12 mouse cellular contexts compared by ENCODE assay signal in genomic region chr8:78426875-78427768, GRCm38 (mm10). TPM values are rescaled to one million over a fixed set of nuclear protein-coding genes. Genes with fewer than 3 reads are reported as not detected.
DNase-seq lines count a peak whose midpoint lies in the region; ATAC-seq and TF ChIP-seq lines count a peak whose summit lies in the region.
"Had no signal": no experiment of that assay in that cellular context is flagged by ENCODE, and none has a peak within 500 bp of the region (broad histone marks: within the 10 kb centered on the region; RNA-seq: fewer than 3 reads in every experiment).

No protein-coding gene starts in this region.

- TF ChIP-seq POLR2A in brain, embryonic 14.5 days (IDR thresholded peaks at IDR 0.05; ENCODE audit: borderline replicate concordance, extremely low read depth, insufficient read depth, insufficient read length, poor library complexity, severe bottlenecking), result no peak
- no peak for TF ChIP-seq POLR2A in lung, adult 2 months (IDR thresholded peaks at IDR 0.05; ENCODE audit: borderline replicate concordance, extremely low read depth, low read depth, low read length)

- TF ChIP-seq CTCF in brain, embryonic 14.5 days (IDR thresholded peaks at IDR 0.05; ENCODE audit: borderline replicate concordance, extremely low read depth, insufficient read depth, insufficient read length), result no peak
- no peak for TF ChIP-seq CTCF in lung, adult 2 months (IDR thresholded peaks at IDR 0.05; ENCODE audit: insufficient read depth, low read length)

- H3K4me3 ChIP-seq in forebrain, embryonic 14.5 days (ENCODE audit: low read depth, low read length), result no peak overlapping the region
- 0 out of 2 replicates have a peak overlapping the region, but pooled peaks have one; percentile 16 for H3K4me3 ChIP-seq in limb, embryonic 12.5 days (replicated peaks)
- H3K4me3 ChIP-seq in neural tube, embryonic 13.5 days, result peak overlapping the region; percentile 30
- no peak overlapping the region for H3K4me3 ChIP-seq in lung, adult 2 months (replicated peaks; ENCODE audit: extremely low read depth, low read depth, low read length)

- no peak overlapping the region for H3K9ac ChIP-seq in forebrain, embryonic 14.5 days (ENCODE audit: low read length)
- H3K9ac ChIP-seq in limb, embryonic 12.5 days (replicated peaks), result no peak overlapping the region
- H3K9ac ChIP-seq in neural tube, embryonic 13.5 days, result peak overlapping the region; percentile 59

- no peak overlapping the region; the same call in 1 of the 2 replicates for H3K4me2 ChIP-seq in forebrain, embryonic 14.5 days (ENCODE audit: low read length)
- H3K4me2 ChIP-seq in limb, embryonic 12.5 days, result peak overlapping the region; percentile 10; the same call in 1 of the 2 replicates
- peak overlapping the region; percentile 53 for H3K4me2 ChIP-seq in neural tube, embryonic 13.5 days

- WGBS in forebrain, embryonic 14.5 days, result under 1% methylated on average over 32 of the region's 32 CpGs
- 1% methylated on average over 32 of the region's 32 CpGs for WGBS in limb, embryonic 12.5 days
- WGBS in neural tube, embryonic 13.5 days, result under 1% methylated on average over 32 of the region's 32 CpGs
- WGBS in lung, adult 2 months, result 3% methylated on average over 32 of the region's 32 CpGs

- no peak overlapping the region for H3K27ac ChIP-seq in forebrain, embryonic 14.5 days (ENCODE audit: low read depth, low read length)
- H3K27ac ChIP-seq in limb, embryonic 12.5 days, result no peak overlapping the region
- H3K27ac ChIP-seq in neural tube, embryonic 13.5 days (replicated peaks), result peak overlapping the region; percentile 79

- no peaks in the 10 kb centered on the region for H3K4me1 ChIP-seq in forebrain, embryonic 14.5 days (ENCODE audit: control insufficient read depth, insufficient read depth, low read length)
- H3K4me1 ChIP-seq in limb, embryonic 12.5 days (replicated peaks), result peaks cover 12% of the 10 kb centered on the region
- peaks cover 22% of the 10 kb centered on the region for H3K4me1 ChIP-seq in neural tube, embryonic 13.5 days (replicated peaks)
- H3K4me1 ChIP-seq in lung, adult 2 months (ENCODE audit: control insufficient read depth, insufficient read depth, low read length), result no peaks in the 10 kb centered on the region

- DNase-seq in brain, embryonic 14.5 days (ENCODE audit: low read depth), result peak; percentile 50
- no peak for DNase-seq in forebrain, embryonic 14.5 days (ENCODE audit: low spot score)
- no peak for DNase-seq in thymus, postnatal 0 days (ENCODE audit: low spot score)
- DNase-seq in kidney, postnatal 10 days, result no peak
- DNase-seq in lung, adult 2 months, result no peak
- DNase-seq: cerebellum, postnatal 14 days; kidney, postnatal 36 days; thymus, postnatal 25 days had no signal

- H3K36me3 ChIP-seq in forebrain, embryonic 14.5 days (ENCODE audit: control insufficient read depth, insufficient read depth, low read length), result no peaks in the 10 kb centered on the region
- H3K36me3 ChIP-seq in limb, embryonic 12.5 days, result no peaks in the 10 kb centered on the region
- H3K36me3 ChIP-seq in neural tube, embryonic 13.5 days, result no peaks in the 10 kb centered on the region

- ATAC-seq in forebrain, embryonic 14.5 days, result peak; percentile 42; the same call in 1 of the 2 replicates
- ATAC-seq in limb, embryonic 12.5 days (ENCODE audit: insufficient number of reproducible peaks, insufficient read depth, low FRiP score, low TSS enrichment, low read depth), result no peak
- ATAC-seq in neural tube, embryonic 13.5 days (ENCODE audit: low read depth), result peak; percentile 61

- peaks cover 78% of the 10 kb centered on the region for H3K27me3 ChIP-seq in forebrain, embryonic 14.5 days (replicated peaks; ENCODE audit: control insufficient read depth, insufficient read depth, low read length)
- H3K27me3 ChIP-seq in limb, embryonic 12.5 days, result peaks cover 87% of the 10 kb centered on the region
- H3K27me3 ChIP-seq in neural tube, embryonic 13.5 days, result peaks cover 96% of the 10 kb centered on the region
- H3K27me3 ChIP-seq: CH12.LX had no signal

- H3K9me3 ChIP-seq in forebrain, embryonic 14.5 days (replicated peaks; ENCODE audit: control insufficient read depth, low read length), result no peaks in the 10 kb centered on the region
- no peaks in the 10 kb centered on the region for H3K9me3 ChIP-seq in limb, embryonic 12.5 days
- no peaks in the 10 kb centered on the region for H3K9me3 ChIP-seq in neural tube, embryonic 13.5 days

RNA-seq across cellular contexts. Expression of gene Pou4f2, which starts 9.3 kb away (rescaled TPM):
- 8.9 and 16.4 TPM in 2 replicates for polyA plus RNA-seq in brain, embryonic 14.5 days (2012; rRNA removed)
- not detected in 2 replicates for polyA plus RNA-seq in forebrain, embryonic 14.5 days (2014; fragmentation: Nextera tagmentation; extraction: Ambion mirVana)
- polyA plus RNA-seq in limb, embryonic 12.5 days (2016; fragmentation: Nextera tagmentation; extraction: Ambion mirVana), result not detected in 2 replicates
- polyA plus RNA-seq in neural tube, embryonic 13.5 days (2015; fragmentation: Nextera tagmentation; extraction: Ambion mirVana), result 5.1 and 6.8 TPM in 2 replicates
- not detected in 2 replicates for polyA plus RNA-seq in thymus, postnatal 0 days (2015; fragmentation: Nextera tagmentation; extraction: Ambion mirVana)
- polyA plus RNA-seq in lung, adult 2 months (2012; rRNA removed), result not detected in 2 replicates
- polyA plus RNA-seq: liver, embryonic 16.5 days had no signal

Comparison
In these comparisons a context has a peak if more than half of its experiments do, and no peak if none do; other contexts are left out.
1. H3K4me3 ChIP-seq: peak in limb, embryonic 12.5 days (single experiment) and neural tube, embryonic 13.5 days (single experiment); none in forebrain, embryonic 14.5 days (single experiment) and lung, adult 2 months (single experiment).